Mouse (Mus musculus): ENCODE measurements around the gene Abhd16a.
A peak's percentile ranks its signal among the peaks of the same experiment; 100 is the strongest.

Abhd16a gene

GRCm38 (mm10) chr17:35088825-35089644, at the start of gene Abhd16a:
Abhd16a (plus strand) TSS chr17:35089263.
- peak; percentile 94 for DNase-seq (ENCODE audit: low read depth)

- DNase-seq (ENCODE audit: low read depth), result peak; percentile 51
Observed at GRCm38 (mm10) chr17:35043794-35044193, 45.3 kb upstream of the Abhd16a start.

- peak; percentile 82 for DNase-seq (ENCODE audit: low read depth)
Observed at GRCm38 (mm10) chr17:35044904-35045806, 43.9 kb upstream of the Abhd16a start.

DNA sequence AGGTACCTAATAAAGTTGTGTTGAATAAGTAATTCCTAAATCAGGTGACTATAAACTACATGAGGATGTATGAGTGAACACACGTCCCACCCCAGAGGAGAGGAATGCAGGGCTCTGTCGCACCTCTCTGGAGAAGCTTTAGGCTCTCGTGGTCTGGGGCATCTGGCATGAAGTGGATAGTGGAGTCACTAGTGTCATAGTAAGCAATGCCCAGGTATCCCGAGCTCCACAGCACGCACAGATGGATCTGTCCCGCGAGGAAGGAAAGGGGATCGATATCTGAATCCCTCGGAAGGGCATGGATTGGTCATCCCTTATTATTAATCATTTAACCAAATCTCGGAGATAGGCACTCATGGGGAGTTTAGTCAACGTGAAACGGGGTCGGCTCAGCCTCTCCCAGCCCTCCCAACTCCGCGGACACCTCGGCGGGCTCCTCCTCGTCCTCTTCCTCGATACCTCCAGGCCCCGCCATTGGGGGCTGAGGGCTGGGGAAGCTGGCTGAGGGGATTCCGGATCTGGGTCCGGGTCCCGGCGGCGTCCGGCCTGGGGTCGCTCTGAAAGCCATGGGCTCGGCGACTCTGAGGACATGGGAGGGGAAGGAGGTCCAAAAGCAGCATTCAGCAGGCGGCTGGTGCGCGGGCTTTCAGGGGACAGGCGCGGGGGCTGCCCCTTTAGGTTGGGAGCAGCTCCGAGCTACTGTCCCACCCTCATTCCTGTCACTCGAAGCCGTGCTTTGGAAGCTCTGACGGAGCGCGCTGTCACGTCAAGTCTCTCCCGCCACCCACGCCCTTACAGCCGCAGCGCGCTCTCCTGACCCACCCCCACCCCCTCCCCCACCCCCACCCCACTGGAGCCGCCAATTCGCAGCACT, 43.0 kb upstream of the Abhd16a start:
- DNase-seq (ENCODE audit: low read depth), result peak; percentile 58

- DNase-seq (ENCODE audit: low read depth), result peak; percentile 100
Observed at GRCm38 (mm10) chr17:35046681-35047455, 42.2 kb upstream of the Abhd16a start, which contains the start of gene Msh5. Msh5 (minus strand) TSS chr17:35046745.

- peak; percentile 74 for DNase-seq (ENCODE audit: low read depth)
Observed at GRCm38 (mm10) chr17:35047688-35048087, 41.4 kb upstream of the Abhd16a start.

DNA sequence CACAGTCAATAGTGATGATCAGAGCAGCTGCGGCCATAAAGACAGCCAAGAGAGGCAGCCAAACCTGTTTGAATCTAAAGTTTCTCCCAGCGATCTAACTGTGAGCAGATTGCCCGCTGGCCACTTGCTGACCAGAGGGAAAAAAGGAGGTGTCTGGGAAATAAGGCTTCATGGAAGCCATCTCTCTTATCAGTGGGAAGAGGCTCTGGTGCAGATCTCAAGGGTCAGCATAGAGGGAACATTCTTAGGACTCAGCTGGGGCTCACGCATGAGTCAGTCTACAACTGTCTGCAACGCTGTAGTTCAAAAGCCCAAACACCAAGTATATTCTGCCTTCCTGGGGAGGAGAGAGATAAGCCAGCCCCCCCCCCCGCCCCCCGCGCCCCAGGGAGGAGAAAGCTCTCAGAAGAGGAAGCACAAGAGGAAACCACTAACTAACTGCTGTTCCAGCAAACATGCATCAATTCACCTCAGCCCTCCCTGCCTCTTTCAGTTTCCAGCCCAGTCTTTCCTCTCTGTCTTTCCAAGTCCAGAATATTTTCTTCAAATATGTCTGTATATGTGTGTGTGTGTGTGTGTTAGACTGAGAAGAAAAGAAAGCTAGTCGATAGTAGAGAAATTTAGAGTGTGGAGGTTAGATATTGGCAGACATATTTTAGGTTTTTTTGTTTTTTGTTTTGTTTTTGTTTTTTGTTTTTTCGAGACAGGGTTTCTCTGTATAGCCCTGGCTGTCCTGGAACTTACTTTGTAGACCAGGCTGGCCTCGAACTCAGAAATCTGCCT, 40.7 kb upstream of the Abhd16a start:
- peak; percentile 94 for DNase-seq (ENCODE audit: low read depth)

GRCm38 (mm10) chr17:35048932-35049440, 40.1 kb upstream of the Abhd16a start:
- peak; percentile 59 for DNase-seq (ENCODE audit: low read depth)

- DNase-seq (ENCODE audit: low read depth), result peak; percentile 92
Observed at GRCm38 (mm10) chr17:35049561-35050016, 39.5 kb upstream of the Abhd16a start, which contains the start of gene Clic1. Clic1 (plus strand) TSS chr17:35049966.

DNA sequence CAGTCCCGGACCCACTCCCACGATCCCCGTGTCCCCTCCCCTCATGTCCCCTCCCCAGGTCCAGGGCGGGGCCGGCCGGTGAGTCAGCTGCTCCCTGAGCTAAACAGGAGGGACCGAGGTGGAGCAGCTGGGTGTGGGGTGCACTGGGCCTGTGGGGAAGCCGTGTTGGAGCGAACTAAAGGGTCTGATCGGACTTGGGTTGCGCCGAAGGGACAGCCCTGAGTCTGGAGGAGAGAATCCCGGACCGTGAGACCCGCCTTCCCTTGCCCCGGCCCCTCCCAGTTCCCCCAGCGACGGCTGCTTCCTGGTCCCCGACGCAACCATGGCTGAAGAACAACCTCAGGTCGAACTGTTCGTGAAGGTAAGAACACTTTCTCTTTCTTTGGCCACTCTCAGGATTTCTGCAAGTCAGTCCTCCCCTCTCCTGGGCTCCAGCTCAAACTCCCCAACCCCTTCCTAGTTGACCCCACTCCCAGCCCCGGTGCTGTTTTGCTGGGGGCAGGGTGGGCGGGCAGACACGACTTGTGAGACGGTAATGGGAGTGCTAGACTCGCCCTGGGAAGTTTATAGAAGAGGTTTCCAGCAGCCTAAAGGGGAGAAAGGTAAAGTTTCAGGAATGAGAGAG, 38.8 kb upstream of the Abhd16a start:
- peak; percentile 88 for DNase-seq (ENCODE audit: low read depth)

GRCm38 (mm10) chr17:35051156-35052086, 37.6 kb upstream of the Abhd16a start:
- peak; percentile 98 for DNase-seq (ENCODE audit: low read depth)

DNA sequence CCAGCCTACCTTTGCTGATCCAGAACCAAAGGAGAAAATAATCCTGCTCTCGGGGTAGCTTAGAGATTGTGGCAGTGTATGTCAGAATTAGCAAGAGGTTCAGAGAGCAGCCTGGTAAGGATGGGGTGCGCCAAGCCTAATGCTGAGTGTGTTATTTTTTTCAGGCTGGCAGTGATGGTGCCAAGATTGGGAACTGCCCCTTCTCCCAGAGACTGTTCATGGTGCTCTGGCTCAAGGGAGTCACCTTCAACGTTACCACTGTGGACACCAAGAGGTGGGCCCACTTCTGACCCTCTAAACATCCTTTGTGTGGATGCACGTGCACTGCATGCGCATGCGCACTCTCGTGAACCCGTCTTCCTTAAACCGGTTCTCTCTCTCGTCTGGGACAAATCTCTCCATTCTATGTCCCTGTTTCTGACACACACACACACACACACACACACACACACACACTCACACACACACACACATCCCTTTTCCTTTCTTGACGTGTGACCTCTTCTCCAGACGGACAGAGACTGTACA, 36.7 kb upstream of the Abhd16a start:
- no peak for DNase-seq (ENCODE audit: low read depth)

DNA sequence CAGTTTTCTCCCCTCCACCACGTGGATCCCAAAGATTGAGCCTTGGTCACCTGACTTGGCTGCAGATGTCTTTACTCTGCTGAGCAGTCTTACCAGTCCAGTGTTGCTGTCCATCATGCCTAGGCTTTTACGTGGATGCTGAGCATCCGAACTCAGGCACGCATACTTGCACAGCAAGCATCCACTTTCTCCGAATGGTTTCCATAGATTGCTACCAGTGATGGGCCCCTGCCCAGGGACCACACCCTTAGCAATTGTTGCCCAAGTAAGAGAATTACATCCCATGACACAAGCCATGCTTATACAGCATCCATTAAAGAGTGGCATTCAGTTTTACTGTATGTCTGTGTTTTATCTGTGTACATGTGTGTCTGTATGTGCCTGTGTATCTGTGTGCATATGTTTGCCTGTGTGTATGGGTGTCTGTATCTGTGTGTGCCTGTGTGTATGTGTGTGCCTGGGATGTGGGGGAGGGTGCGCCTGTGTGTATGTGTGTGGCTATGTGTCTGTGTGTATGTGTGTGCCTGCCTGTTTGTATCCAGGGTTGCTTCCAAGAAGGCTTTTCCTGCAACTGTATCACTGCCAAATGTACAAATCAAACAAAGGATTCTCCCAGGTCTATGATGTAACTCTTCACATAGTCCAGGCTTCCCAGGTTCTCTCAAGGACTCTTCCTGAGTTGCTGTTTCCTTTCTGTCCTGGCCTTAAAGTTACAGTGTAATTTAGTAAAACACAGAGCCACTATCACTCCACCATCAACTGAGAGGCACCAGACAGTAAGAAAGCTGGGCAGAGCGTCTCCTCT, 33.2 kb upstream of the Abhd16a start:
- no peak for DNase-seq (ENCODE audit: low read depth)

- DNase-seq (ENCODE audit: low read depth), result no peak
Observed at GRCm38 (mm10) chr17:35057090-35057489, 32.0 kb upstream of the Abhd16a start.

GRCm38 (mm10) chr17:35058316-35058715, 30.7 kb upstream of the Abhd16a start:
- no peak for DNase-seq (ENCODE audit: low read depth)

DNA sequence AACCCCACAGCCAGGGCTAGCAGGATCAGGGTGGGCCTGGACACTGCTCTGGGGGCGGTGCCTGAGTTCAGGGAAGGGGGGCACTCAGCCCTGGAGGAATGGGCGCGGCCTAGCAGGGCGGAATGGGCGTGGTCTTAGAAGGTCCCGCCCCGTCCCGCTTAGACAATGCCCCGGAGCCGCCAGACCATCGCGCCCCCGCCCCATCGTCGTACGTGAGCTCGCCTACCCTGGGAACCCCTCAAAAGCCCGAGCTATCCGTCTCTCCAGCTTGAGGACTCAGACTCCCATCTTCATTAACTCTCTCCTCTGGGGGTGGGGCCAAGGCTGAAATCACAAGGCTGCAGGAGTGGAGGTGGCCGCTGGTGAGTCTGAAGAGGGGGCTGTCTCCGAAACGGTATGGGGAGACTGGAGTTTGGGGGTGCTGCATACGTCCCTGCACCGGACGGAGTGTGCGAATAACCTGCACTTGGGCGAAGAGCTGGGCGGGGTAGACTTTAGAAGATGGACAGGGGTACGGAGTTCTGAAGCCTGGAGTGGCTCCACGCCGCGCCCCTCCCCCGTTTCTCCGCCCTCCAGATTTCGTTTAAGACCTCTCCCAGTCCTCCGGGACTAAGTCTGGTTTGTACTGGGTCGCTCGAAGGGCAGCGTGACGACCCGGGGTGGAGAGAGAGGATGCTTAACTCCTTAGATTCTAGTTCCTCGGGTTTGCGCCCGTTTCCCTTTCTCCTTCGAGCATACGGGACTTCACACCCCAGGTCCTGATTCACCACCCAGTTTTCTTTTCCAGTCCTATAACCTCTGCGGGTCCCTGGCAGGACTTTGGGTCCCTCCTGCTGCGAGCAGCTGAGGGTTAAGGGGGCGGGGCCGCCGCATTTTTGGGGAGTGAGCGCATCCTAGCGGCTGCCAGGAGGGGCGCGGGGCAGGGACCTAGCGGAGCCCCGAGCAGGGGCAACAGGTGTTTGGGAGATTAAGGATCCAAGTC, 29.9 kb upstream of the Abhd16a start, which contains the start of gene Ddah2:
Gene Ddah2 (plus strand): TSS at position 125 of the 982 bp plus-strand sequence.
- peak; percentile 40 for DNase-seq (ENCODE audit: low read depth)

Measured in 416B (cell line).